Mouse (Mus musculus) lung, postnatal 36 days (tissue): ENCODE data around the gene Zbtb20.

ENCODE experiments used
- DNase-seq: peaks from one replicate; pipeline ENCODE4 v3.0.0; 2022; ENCODE audit warnings: mixed read lengths

Gene Zbtb20

GRCm38 (mm10) chr16:43080923-43081702, 205.4 kb downstream of the Zbtb20 start:
- no peak for DNase-seq

GRCm38 (mm10) chr16:43081995-43082394, 206.3 kb downstream of the Zbtb20 start:
- no peak for DNase-seq

GRCm38 (mm10) chr16:43082801-43083200, 207.1 kb downstream of the Zbtb20 start:
- no peak for DNase-seq

DNA sequence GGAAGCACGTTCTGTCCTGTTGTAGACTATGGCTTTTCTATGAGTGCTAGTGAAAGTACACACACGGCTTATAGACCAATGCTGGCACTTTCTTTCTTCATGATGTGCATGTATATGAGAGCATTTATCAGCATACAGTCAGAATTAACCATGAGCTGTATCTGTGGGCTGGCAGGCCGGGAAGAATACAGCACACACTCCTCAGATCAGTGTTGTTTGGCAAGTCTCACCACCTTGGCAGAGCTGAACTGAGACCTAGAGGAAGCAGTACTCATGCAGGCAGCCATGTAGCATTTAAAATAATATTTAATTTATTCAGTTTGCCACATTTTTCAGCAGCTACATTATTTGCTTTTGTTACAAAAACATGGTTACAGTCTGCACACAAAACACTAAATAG, 214.5 kb downstream of the Zbtb20 start:
- no peak for DNase-seq

- DNase-seq = no peak
Observed at GRCm38 (mm10) chr16:43094161-43094560, 218.5 kb downstream of the Zbtb20 start.

DNA sequence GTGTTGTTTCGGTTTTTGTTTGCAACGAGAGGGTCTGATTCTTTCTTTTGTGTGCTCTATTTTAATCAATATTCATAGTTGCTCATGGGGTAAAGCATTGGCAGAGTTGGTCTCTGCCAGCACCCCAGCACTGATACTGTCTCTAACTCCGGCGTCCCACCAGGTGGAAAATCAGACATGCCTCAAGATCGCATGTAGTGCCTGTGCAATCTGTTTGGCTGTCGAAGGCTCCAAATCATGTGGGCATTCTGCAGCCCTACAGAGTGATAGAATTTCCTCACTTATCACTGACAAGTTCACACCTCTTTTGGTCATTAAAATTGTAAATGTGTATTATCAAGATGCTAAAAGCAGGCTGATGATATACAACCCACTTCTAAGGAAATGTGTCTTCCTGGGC, 219.1 kb downstream of the Zbtb20 start:
- no peak for DNase-seq

DNA sequence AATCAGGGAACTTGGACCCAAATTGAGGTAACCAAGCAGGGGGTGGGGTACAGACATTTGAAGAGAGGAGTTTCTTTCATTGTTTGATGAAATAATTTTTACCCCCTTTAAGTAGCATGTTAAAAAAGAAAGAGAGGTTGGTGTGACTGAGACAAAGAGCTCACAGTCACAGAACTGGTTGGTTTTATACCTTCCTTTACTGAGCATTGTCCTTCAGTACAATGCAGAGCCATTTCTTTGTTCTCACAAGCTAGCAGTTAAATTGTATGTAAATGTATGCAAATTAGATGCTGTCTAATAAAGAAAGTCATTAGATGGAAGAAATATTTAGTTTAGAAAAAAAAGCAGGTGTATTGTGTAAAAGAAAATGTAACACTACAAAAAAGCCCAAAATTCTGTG, 220.4 kb downstream of the Zbtb20 start:
- DNase-seq = no peak

- no peak for DNase-seq
Observed at GRCm38 (mm10) chr16:43098153-43098552, 222.5 kb downstream of the Zbtb20 start.

- no peak for DNase-seq
Observed at GRCm38 (mm10) chr16:43098666-43099065, 223.0 kb downstream of the Zbtb20 start.

GRCm38 (mm10) chr16:43111288-43111687, 235.6 kb downstream of the Zbtb20 start:
- no peak for DNase-seq

DNA sequence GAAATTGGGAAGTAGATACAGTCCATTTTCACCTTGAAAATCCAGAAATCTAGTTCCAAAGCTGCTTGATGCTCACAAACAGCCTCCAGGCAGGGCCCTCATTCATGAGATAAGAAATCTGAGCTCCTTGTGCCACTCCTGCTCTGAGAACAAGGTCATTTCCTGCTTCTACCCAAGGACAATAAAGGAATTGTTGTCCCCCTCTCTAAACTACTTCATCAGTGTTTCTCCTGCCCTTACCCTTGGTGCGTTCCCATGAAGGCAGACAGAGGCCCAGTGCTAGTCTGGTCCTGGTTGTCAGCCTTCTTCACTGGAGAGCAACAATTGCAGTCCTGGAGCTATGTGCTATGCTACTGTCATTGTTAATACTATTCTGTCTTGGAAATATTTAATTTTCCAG, 238.3 kb downstream of the Zbtb20 start:
- no peak for DNase-seq

DNA sequence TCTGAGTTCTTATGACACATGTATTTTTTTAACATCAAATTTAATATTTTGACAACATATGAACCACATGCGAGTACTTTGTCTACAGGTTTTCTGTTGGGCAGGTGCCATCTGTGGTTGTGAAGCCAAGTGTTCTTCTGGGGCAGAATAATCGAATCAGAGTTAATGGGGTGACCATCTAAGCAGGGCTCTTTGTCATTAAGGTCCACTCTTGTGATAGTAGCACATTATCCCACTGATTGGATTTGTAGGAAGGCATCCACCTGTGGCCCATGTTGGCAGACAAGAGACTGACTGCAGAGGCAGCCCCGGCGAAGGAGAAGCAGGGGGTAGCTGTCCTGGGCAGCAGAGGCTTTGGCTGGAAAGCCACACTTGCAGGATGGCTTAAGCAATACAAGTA, 254.3 kb downstream of the Zbtb20 start:
- no peak for DNase-seq

DNA sequence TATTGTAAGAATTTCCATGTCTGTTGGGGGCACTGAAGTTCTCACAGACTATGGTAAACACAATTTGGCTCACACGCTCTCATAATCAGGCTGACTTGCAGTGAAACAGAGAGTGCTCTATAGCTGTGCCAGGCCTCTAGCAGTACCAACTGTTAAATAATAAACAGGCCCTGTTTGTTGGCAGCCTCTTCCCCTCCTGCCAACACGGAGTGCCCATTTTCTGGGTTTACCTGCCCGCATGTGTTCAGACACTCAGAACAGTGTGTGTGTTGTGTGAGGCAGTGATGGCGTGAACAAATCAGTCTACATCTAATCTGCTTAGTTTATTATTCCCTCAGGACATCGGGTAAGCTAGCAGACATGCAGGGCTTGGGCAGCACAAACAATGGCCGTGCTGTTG, 254.9 kb downstream of the Zbtb20 start:
- no peak for DNase-seq

- no peak for DNase-seq
Observed at GRCm38 (mm10) chr16:43131077-43131476, 255.4 kb downstream of the Zbtb20 start.

DNA sequence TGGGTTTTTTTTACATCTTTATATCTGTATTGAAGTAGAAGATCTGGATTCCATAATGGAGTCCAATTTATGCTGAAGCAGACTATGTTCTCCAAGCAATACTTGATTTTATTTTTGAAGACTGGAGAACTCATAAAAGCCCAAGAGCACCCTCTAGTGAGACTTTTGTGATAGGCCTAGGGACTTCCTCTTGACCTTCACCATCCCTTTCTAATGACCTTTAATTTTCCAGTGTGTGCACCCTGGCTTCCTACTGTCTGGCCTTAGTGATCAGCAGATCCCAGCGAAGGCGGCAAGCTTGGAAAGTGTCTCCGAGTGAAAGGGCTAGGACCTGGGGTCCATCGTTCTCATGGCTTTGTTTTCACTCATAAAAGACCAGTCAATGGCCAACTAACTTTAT, 292.8 kb downstream of the Zbtb20 start:
- DNase-seq = peak; percentile 63

GRCm38 (mm10) chr16:43169273-43169905, 293.7 kb downstream of the Zbtb20 start:
- no peak for DNase-seq

DNA sequence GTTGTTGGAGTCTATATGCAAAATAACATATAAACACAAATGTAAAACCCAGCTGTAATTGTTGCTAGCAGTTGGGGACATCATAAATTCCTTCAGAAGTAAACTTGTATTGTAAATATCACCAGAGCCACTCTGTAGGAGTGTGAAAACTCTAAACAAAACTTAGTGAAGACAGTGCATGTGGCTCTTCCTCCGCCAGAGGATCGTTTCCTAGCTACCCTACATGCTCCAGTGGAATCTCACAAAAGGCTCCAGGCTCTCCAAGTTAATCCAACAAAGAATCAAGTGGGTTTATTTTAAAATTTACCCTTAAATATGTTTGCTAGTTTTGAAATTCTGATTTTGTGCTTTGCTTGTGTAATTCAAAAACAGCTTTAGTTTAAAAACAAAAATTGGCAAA, 296.5 kb downstream of the Zbtb20 start:
- no peak for DNase-seq

DNA sequence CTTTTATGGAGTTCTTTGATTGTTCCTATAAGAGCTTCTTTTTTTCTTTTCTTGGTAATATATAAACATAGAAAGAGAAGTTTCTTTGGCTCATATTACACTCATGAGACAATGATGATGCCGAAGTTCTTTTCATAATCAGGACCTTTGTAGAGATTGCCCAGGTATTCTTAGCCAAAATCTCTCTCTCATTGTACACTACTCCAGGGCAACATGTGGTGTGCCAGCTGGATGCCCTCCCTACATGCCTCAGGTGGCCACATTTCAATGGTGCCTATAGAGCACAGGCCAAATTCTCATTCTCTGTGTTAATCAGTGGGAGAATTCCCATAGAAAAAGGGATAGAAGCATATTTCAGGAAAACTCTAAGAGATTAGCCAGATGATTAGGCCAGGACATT, 297.2 kb downstream of the Zbtb20 start:
- no peak for DNase-seq

- DNase-seq = no peak
Observed at GRCm38 (mm10) chr16:43174815-43175214, 299.1 kb downstream of the Zbtb20 start.

GRCm38 (mm10) chr16:43181038-43181437, 305.4 kb downstream of the Zbtb20 start:
- DNase-seq = no peak

DNA sequence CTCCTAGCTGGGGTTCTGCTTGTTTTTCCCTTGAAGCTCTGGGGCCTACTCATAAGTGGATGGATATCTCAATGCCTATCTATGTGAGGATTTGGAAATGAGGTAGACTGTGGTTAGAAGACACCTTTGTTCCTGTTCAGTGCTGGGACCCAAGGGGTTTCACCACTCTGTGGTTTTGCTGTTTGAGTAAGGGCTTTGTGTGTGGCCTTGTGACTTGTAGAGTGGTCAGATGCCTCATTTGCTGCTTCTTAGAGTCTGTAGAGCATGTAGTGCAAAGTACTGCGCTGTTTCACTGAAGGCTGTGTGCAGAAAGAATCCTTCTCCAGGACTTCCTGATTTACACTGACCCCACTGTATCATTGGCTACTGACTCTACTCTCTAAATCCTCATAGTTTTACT, 314.7 kb downstream of the Zbtb20 start:
- no peak for DNase-seq

GRCm38 (mm10) chr16:43191060-43191850, 315.6 kb downstream of the Zbtb20 start:
- DNase-seq = no peak

- DNase-seq = no peak
Observed at GRCm38 (mm10) chr16:43193631-43194239, 318.1 kb downstream of the Zbtb20 start.
